Mouse (Mus musculus) heart, postnatal 0 days (tissue): ENCODE measurements around the gene Foxq1. TPM values are rescaled to one million over a fixed set of nuclear protein-coding genes. Genes with fewer than 3 reads are reported as not detected.

Experiments
- ATAC-seq: fragments of 200-750 bp; cut with Nextera tagmentation; 2 replicates; pipeline ENCODE4 v1.8.0; 2017; ENCODE audit warnings: low read depth, moderate number of reproducible peaks, moderate library complexity; ENCODE audit not compliant: insufficient read depth
- DNase-seq: peaks from one replicate; pipeline ENCODE4 v3.0.0-alpha.2; 2016; ENCODE audit warnings: low spot score
- H3K27ac ChIP-seq: fragments of 300-500 bp; sonication (generic); 2 replicates; pipeline ENCODE4 v1.5.1; 2014; ENCODE audit warnings: low read depth, mild to moderate bottlenecking
- H3K27me3 ChIP-seq: fragments of 300-500 bp; sonication (generic); 2 replicates; pipeline ENCODE4 v1.6.1; 2014; ENCODE audit warnings: low read length, mixed read lengths; ENCODE audit not compliant: control insufficient read depth, insufficient read depth
- H3K36me3 ChIP-seq: fragments of 300-500 bp; sonication (generic); replicated peaks from 2 replicates; pipeline ENCODE4 v1.6.1; 2014; ENCODE audit warnings: low read length, mixed read lengths; ENCODE audit not compliant: control insufficient read depth, insufficient read depth
- H3K4me1 ChIP-seq: fragments of 300-500 bp; sonication (generic); 2 replicates; pipeline ENCODE4 v1.6.1; 2014; ENCODE audit warnings: antibody characterized with exemption; ENCODE audit not compliant: control insufficient read depth, insufficient read depth
- H3K4me2 ChIP-seq: fragments of 300-500 bp; sonication (generic); 2 replicates; pipeline ENCODE4 v1.6.1; 2014; ENCODE audit warnings: low read depth, mild to moderate bottlenecking, low read length, moderate library complexity
- H3K4me3 ChIP-seq: fragments of 300-500 bp; sonication (generic); 2 replicates; pipeline ENCODE4 v1.5.1; 2014; ENCODE audit warnings: low read depth, low read length
- H3K9ac ChIP-seq: fragments of 300-500 bp; sonication (generic); replicated peaks from 2 replicates; pipeline ENCODE4 v1.6.1; 2014; ENCODE audit warnings: low read depth, low read length, mixed read lengths
- H3K9me3 ChIP-seq: fragments of 300-500 bp; sonication (generic); replicated peaks from 2 replicates; pipeline ENCODE4 v1.6.1; 2016; ENCODE audit warnings: low read length; ENCODE audit not compliant: control insufficient read depth
- CTCF ChIP-seq: IDR thresholded peaks from 2 replicates; pipeline ENCODE4 v1.5.1; 2016; ENCODE audit warnings: antibody characterized with exemption, control low read depth, low read depth
- EP300 ChIP-seq: IDR thresholded peaks from 2 replicates; pipeline ENCODE4 v1.6.1; 2016; ENCODE audit warnings: antibody characterized with exemption, low read depth
- whole genome bisulfite sequencing: fragments of 180-500 bp; shearing (Covaris S2); extraction: QIAGEN DNeasy Blood & Tissue Kit; methylation state at CpG from one replicate; pipeline ENCODE4 v1.1.7; 2014; 5-methylcytosine and 5-hydroxymethylcytosine counted together
- polyA plus RNA-seq: library from polyadenylated mRNA; unstranded; fragments of >200 nt; fragmentation: Nextera tagmentation; extraction: Ambion mirVana; gene quantifications from 2 replicates; pipeline ENCODE4 v1.2.1, GENCODE M21; 2015
- total RNA-seq: library from RNA; depleted of rRNA; stranded (reverse); fragments of >200 nt; gene quantifications from 2 replicates; pipeline ENCODE4 v1.2.3, GENCODE M21; 2014; ENCODE audit warnings: low replicate concordance

Foxq1 gene
- total and polyA plus RNA-seq, 2 experiments from 2014 or later, result 0.07 to 8.0 TPM

DNA sequence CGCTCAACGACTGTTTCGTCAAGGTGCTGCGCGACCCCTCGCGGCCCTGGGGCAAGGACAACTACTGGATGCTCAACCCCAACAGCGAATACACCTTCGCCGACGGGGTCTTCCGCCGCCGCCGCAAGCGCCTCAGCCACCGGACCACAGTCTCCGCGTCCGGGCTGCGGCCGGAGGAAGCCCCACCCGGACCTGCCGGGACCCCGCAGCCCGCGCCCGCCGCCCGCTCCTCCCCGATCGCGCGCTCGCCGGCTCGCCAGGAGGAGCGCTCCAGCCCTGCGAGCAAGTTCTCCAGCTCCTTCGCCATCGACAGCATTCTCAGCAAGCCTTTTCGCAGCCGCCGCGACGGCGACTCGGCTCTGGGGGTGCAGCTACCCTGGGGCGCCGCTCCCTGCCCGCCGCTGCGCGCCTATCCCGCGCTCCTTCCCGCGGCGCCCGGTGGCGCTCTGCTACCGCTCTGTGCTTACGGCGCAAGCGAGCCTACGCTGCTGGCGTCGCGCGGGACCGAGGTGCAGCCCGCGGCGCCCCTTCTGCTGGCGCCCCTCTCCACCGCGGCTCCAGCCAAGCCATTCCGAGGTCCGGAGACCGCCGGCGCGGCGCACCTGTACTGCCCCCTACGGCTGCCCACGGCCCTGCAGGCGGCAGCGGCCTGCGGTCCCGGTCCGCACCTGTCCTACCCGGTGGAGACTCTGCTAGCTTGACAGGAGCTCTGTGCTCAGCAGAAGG is 3.6 kb downstream of the Foxq1 start:
- TF ChIP-seq CTCF (peak; percentile 60), EP300 (no peak)
- peak; percentile 67 for ATAC-seq
- no peaks in the 10 kb centered on the region for H3K9me3 ChIP-seq
- H3K27me3 ChIP-seq, result peaks cover 92% of the 10 kb centered on the region
- peak; percentile 35 for DNase-seq
- peaks cover 7% of the 10 kb centered on the region; the same call in 1 of the 2 replicates for H3K4me1 ChIP-seq
- H3K27ac ChIP-seq, result no peak overlapping the region
- H3K36me3 ChIP-seq, result no peaks in the 10 kb centered on the region
- no peak overlapping the region for H3K9ac ChIP-seq
- H3K4me2 ChIP-seq, result peak overlapping the region; percentile 97
- H3K4me3 ChIP-seq, result peak overlapping the region; percentile 67
- under 1% methylated on average over 90 of the region's 92 CpGs for WGBS

DNA sequence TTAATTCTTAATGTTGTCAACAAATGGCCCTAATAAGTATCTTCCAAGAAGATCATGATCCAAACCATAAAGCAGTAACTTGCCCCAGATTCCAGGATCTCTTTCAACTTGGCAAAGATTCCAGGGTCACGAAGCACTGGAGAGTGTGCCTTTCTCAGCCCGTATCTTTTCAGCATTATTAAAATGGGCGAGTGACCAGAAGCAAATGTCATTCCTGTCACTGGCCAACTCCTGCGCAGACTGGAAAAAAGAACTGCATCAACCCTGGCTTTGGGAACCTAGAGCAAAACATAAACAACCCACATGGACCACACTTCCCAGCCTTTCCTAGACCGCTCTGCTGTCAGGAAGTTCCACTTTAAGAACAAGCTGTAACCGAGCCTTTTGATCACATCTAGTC is 8.5 kb downstream of the Foxq1 start:
- TF ChIP-seq CTCF, result no peak
- no peak for TF ChIP-seq EP300
- ATAC-seq, result no peak

GRCm38 (mm10) chr13:31567099-31567498 is 11.2 kb downstream of the Foxq1 start:
- Histone ChIP-seq H3K9me3 (no peaks in the 10 kb centered on the region), H3K9ac (no peak overlapping the region), H3K36me3 (no peaks in the 10 kb centered on the region), H3K4me2 (no peak overlapping the region), H3K27ac (no peak overlapping the region), H3K4me1 (no peaks in the 10 kb centered on the region), H3K27me3 (peaks cover 35% of the 10 kb centered on the region), H3K4me3 (no peak overlapping the region)
- TF ChIP-seq EP300 (no peak), CTCF (no peak)
- DNase-seq, result no peak
- no peak for ATAC-seq
- WGBS, result 71% methylated on average over 8 of the region's 8 CpGs

More for the DNA sequence above, 8.5 kb downstream of the Foxq1 start:
- Histone ChIP-seq H3K9ac (no peak overlapping the region), H3K4me1 (no peaks in the 10 kb centered on the region), H3K27me3 (peaks cover 62% of the 10 kb centered on the region), H3K4me3 (no peak overlapping the region), H3K27ac (no peak overlapping the region), H3K9me3 (no peaks in the 10 kb centered on the region), H3K36me3 (no peaks in the 10 kb centered on the region), H3K4me2 (no peak overlapping the region)
- DNase-seq, result no peak
- 26% methylated on average over 6 of the region's 6 CpGs for WGBS

DNA sequence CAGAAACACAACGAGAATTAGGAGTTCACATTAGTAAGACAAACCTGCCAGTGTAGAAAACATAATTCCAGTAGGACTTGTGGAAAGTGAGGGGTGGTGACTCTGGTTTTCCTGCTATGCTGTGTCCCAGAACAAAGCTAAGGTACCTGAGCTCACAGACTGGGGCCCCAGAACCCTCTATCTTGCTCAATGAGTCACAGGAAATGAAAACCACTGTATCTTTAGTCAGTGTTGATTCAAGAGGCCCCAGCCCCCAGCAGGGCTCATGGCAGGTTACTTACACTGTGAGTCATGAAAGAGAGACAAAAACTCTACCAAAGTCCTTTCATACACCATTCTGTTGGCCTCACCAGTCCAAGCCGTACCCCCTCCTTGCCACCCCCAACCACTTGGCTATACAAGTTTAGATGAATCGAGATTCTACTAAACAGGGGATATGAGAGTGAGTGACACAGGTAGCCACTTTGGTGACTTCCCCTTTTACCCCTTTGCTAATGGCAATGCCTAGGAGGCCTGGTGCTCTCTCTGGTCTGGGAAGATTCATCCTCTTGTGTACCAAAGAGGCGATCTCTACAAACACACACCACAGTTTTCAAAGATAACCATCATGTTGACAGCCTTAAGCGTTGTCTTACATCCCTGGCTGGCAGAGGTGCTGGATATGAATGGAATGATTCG is 11.8 kb downstream of the Foxq1 start:
- Histone ChIP-seq H3K27me3 (peaks cover 29% of the 10 kb centered on the region), H3K36me3 (no peaks in the 10 kb centered on the region), H3K4me3 (no peak overlapping the region), H3K9ac (no peak overlapping the region), H3K27ac (no peak overlapping the region), H3K4me1 (no peaks in the 10 kb centered on the region), H3K4me2 (no peak overlapping the region), H3K9me3 (no peaks in the 10 kb centered on the region)
- ATAC-seq (no peak), DNase-seq (no peak)
- TF ChIP-seq EP300 (no peak), CTCF (no peak)
- 66% methylated on average over 6 of the region's 6 CpGs for WGBS

DNA sequence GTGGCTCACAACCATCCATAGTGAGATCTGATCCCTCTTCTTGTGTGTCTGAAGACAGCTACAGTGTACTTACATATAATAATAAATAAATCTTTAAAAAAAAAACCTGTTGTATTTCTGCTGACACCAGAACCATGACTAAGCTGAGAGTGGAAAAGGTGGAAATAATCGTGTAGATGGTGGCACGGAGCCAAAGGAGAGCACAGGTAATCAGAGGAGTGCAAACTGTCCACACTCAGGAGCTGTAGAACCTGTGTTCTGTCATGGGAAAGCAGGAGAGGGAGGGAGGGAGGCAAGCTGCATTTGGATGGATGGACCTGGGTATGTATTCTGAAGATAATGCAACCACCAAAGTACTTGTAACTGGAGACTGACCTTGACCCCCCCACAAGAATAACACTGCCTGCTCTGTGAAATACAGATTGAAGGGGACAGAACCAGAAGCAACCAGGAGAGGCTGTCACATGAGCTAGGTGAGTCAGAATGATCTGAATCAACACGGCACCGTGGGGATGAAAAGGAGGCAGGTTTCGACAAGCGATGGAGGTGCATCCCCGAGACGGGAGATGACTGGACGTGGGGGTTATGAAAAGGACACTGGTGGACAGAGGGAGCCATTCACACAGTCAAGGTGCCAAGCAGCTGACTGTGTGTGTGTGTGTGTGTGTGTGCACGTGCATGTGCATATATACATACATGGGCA is 17.0 kb downstream of the Foxq1 start:
- DNase-seq (no peak), ATAC-seq (no peak)
- no peak overlapping the region for H3K4me2 ChIP-seq
- H3K4me1 ChIP-seq, result no peaks in the 10 kb centered on the region
- H3K9ac ChIP-seq, result no peak overlapping the region
- WGBS, result 78% methylated on average over 10 of the region's 10 CpGs
- TF ChIP-seq CTCF (no peak), EP300 (no peak)
- no peak overlapping the region for H3K4me3 ChIP-seq
- H3K9me3 ChIP-seq, result no peaks in the 10 kb centered on the region
- no peaks in the 10 kb centered on the region for H3K27me3 ChIP-seq
- H3K36me3 ChIP-seq, result no peaks in the 10 kb centered on the region
- H3K27ac ChIP-seq, result no peak overlapping the region
